Mouse (Mus musculus) ES-Bruce4 (cell line): Measurements from ENCODE around the gene Selenoh.

Experiments
- CTCF ChIP-seq: IDR thresholded peaks from one replicate; pipeline ENCODE4 v1.8.1; 2011; ENCODE audit warnings: low read depth, low read length
- POLR2A ChIP-seq: IDR thresholded peaks from one replicate; pipeline ENCODE4 v1.8.1; 2011; ENCODE audit warnings: low read length; ENCODE audit not compliant: insufficient read depth

DNA sequence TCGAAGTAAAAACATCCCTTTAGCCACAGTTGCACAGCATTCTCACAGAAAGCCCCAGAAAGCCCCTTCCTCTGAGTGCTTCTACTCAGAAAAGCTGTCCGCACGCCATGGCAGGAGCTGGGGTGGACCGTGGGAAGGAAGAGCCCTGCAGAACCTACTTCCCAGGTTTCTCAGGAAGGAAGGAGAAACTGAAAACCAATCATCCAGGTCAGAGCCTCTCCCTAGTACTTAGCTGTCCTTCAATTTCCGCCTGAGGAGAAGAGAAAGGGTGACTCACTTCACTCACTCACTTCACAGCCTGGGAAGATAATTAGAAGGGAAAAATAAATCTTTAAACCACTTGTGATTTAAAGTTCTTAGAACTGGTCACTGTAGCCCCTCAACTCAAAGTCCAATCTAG is 33.8 kb upstream of the Selenoh start:
- no peak for TF ChIP-seq POLR2A
- TF ChIP-seq CTCF = no peak
